Mouse (Mus musculus): ENCODE results near the gene Mgat4a.

DNA sequence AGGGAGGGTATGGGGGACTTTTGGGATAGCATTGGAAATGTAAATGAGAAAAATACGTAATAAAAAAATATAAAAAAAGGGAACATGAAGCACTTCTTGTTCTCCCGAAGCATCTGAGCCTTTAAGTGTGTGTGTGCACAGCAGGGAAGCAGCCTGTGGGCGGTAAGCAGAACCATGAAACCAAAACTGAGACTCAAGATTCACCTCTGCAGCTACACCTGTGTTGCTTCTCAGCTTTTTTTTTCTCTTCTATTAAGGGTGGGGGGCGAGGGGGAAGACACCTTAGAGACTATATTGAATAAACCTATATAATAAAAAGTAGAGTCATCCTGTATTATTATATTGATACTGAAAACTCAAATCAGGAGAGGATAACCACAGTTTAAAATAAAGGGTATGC is 73.0 kb downstream of the Mgat4a start:
- no peak for TF ChIP-seq CTCF (IDR thresholded peaks at IDR 0.05; ENCODE audit: low read depth, low read length)
- no peak for TF ChIP-seq TAL1 (conservative IDR thresholded peaks at IDR 0.05; ENCODE audit: low read depth, low read length)
- no peak for TF ChIP-seq GATA1 (IDR thresholded peaks at IDR 0.05; ENCODE audit: borderline replicate concordance, low read length)
- TF ChIP-seq POLR2AphosphoS5 (IDR thresholded peaks at IDR 0.05; ENCODE audit: insufficient replicate concordance, low read depth, low read length), result no peak

All from G1E (cell line).